Mouse (Mus musculus): ENCODE measurements at regions not wholly inside any gene's neighbourhood (a gene's known extent, or its start where the extent isn't known, plus 50 kb on each side); places are given as distances from the start of the nearest gene placed in this dataset.

DNA sequence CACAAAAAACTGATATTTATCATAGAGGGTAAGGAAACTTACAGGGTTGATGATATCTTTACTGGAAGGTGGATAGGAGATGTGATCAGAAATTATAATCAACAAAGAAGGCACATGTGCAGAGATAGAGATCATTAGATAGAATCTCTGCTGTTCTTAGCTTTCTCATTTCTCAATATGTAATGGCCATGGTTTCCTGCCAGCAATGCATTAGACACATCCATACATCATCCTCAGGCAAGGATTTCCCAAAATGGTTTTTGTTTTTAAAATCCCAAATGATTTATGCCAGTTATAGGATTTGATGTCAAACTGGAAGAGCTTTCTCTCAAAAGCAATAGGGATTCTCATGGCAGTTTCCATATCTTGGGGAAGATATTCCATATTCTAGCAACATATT is 52.0 kb upstream of the C030005K15Rik start:
- DNase-seq (ENCODE audit: low spot score in 2 of 2): no peak

DNA sequence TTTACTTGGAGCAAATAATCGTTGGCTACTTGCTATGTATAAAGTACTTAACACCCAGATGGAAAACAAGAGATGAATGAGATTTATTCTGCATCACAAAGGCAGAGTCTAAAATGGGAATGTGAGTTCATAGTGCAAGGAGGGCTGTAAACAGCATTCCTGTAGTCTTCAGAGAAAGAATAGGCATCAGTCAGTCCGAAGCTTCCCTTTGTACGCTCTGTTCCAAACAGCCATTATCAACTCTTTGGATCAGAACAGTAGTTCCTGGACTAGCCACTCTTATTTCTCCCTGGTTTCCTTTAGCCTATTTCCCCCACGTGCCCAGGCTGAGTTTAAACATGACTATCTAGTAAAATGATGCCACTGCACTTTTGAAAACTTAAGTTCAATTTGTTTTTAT is 52.8 kb upstream of the C030005K15Rik start:
- no peak for DNase-seq (ENCODE audit: low spot score in 2 of 2)

DNA sequence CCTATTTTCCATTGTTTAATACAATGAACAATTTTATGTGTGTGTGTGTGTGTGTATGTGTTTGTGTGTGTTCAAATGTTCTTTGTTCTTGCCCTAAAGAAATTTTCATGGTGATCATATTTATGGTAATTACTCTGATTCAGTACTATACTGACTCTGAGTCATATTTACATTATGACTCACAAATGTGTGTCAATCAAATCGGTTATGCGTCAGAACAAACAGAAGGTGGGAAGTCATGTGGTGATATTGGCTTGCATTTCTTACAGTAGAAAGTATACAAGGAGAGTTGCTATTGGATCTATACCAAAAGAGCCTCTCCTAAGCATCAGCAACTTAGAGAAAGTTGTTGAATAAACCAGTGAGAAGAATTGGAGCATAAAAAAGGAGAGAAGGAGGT is 67.2 kb upstream of the C030005K15Rik start:
- no peak for DNase-seq (ENCODE audit: low spot score in 2 of 2)

DNA sequence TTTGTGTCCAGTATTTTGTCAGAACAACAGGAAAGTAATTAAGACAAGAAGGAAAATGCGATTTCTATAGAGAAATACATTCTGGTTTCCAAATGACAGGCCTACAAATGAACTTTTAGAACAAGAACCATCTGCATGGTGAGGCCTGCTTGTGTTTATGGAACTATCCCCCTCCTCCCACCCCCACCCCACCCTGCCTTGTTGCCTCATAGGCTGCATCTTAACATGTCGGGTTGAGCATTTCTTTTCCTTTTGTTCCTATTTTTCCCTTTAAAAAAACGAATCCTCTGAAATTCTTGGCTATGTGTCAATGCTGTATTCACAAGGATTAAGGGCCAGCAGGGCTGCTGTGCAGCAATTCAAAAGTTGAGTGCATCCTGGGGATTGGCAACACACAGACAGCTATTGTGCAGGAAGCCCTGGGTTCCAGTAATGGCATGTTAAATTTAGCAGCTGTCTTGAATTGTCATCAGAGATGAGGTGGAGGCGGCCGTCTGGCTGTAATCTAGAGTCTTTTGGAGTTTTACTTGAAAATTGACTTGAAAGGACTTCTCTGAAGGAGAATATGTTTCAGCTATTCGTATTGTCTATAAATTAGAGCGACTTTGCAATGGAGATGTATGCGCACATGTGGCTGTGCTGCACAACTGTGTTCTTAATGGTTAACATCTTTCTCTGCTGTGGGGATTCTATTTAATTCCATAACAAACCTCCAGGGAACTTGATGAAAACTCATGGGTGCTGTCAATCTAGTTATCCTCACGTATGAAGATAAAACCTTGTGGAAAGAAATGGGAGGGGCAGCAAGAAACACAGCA is 75.1 kb upstream of the C030005K15Rik start:
- no peak for DNase-seq (ENCODE audit: low spot score in 2 of 2)

DNA sequence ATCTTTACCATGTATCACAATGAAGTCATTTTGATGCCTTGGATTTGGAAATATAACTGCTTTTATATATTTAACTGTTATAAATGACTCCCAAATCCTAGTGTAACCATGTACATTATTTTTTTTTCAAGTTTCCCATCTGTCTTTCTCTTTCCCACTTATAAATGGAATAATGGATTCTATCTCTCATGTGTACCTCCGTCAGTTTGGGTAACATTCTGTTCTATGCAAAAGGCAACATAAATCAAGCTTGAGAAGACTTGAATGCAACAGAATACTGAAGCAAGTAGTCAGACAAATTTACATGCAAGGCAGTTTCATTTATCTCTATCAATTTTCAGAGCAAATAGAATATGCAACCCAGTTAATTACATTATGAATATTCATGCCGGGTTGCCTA is 81.4 kb upstream of the C030005K15Rik start:
- DNase-seq (ENCODE audit: low spot score in 2 of 2): no peak

DNA sequence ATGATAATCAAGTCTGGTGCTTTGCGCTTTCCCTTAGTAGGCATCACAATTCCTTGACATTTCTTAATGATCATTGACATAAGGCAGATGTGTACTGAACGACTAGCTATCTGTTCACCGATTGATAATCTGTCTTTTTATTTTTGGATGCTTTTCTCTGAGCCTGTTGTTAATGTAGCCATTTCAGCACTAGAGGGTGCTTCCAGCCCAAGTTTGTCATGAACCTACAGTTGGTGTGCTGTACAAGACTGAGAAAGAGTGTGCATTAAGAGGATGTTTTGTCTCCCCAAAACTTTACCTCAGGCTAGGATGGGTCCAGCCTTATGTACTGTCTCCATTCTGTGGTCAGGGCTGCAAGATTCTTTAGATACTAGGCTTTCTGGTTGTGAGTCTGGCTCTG is 116.0 kb upstream of the C030005K15Rik start:
- no peak for DNase-seq (ENCODE audit: low spot score in 2 of 2)

DNA sequence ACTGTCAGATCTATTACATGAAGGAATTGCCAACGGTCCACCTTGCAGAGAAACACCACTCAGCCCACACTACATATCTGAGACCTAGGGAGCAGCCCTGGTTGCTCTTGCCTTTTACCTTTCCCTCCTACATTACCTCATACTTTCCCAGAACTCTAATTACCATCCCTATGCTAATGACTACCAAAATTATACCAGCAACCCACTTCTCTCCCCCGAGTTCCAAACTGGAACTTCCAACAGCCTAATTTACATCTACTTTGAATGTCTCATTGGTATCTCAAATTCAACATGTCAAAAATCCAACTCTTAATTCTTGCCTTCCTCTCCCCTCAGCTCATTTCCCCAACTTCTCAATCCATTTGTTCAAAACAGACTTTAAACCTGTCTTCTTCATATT is 124.9 kb upstream of the C030005K15Rik start:
- no peak for DNase-seq (ENCODE audit: low spot score in 2 of 2)

DNA sequence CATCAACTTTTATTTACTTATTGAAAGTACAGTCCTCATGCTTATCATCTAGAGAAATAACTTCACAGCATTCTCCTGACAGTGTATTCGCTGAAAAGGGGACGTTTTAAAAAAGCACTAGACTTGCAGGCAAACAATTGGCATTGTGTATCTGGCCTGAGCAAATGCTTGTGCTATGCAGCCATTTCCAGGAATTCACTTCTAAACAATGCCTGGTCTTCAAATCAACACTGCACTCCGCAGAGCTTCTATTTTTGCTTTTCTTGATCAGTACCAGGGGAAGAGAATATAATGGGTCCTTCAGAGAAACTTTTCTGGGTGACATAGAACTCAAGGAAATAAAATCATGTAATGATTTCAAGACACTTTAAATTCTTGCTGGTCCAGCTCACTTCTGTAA is 150.5 kb upstream of the C030005K15Rik start:
- no peak for DNase-seq (ENCODE audit: low spot score in 2 of 2)

DNA sequence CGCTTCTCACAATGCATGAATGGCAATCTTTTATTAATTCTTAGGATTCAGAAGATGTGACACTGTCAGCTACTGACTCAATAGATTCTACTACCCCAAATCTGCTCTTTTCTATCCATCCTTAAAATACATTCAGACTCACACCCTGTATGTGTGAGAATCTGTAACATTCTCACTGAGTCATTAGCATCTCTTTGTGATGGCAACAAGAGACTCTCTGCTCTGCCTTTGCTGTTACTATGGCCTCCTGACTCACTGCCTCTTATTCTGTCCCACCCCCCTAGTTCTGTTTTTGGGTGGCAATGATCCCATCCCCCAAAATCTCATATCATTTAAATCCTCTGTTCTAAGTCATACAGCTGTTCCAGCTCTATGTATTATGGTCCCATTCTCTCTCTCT is 159.5 kb upstream of the C030005K15Rik start:
- DNase-seq (ENCODE audit: low spot score in 2 of 2): no peak

DNA sequence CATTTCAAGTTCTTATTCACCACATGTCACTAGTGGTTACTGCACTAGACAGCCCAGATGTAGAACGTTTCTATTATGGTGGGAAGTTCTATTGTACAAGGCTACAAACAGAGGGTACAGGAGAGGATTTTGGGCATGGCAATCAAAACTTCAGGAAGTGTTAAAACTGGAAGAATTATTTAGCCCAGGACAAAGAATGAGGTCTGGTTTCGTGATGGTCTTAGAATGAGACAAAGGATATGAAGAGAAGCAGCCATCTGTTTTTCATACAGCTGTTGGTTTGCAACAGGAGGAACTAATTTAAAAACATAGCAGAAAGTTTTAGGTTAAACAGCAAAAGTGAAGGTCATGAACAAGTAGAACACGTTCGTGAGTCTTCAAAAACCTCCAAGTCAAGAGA is 179.2 kb upstream of the C030005K15Rik start:
- no peak for DNase-seq (ENCODE audit: low spot score in 2 of 2)

DNA sequence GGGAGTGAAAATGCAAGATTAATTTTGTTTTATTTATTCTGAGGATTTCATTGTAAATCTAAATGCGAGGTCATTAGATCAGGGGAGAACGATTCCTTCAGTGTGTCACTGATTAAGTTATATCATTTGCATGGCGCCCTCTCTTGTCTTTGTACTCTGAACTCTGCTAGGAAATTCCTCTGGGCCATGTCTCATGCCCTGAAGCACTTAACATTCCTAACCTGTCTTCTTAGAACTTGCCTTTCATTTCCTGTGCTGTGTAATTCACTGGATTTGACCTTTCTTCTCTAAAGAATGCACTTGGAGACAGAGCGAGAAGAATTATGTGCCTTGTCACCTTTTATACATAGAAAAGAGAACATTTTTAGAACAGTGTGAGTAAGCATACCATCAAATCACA is 199.0 kb upstream of the C030005K15Rik start:
- DNase-seq (ENCODE audit: low spot score in 2 of 2): no peak

DNA sequence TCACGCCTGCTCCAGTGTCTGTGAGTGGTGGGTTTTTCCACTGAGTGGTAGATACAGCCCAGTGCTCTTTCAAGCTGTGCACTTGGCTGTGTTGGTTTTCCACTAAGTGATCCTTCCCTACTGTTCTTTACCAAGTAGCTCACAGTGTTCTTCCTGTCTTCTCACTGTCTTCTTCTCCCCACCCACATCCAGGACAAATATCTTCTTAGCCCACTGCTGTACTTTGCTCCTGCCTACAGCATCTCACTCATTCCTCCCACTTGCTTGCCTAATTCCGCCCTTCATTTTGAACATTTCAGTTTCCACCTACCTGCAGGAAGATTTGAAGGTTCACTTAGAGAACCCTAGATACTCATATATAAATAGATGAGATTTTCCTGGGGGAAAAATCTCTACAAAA is 213.8 kb upstream of the C030005K15Rik start:
- DNase-seq (ENCODE audit: low spot score in 2 of 2): no peak

DNA sequence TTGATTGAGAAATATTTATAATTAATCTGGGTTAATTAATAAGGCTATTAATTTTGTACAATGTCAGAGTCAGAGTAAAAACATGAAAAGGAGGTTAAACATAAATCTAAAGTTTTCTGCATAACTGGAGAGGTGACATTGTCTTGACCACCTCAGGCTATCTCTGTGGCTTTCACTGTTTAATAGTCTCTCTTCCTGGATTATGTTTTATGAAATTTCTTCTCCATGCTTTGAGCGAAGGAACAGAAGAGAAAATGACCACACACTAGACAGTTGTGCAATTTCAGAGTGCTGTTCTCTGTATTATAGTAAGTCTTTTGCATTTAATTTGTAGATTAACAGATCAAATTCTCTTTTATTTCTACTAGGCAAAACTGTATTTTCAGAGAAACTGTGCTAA is 239.3 kb upstream of the C030005K15Rik start:
- DNase-seq (ENCODE audit: low spot score in 2 of 2): no peak

DNA sequence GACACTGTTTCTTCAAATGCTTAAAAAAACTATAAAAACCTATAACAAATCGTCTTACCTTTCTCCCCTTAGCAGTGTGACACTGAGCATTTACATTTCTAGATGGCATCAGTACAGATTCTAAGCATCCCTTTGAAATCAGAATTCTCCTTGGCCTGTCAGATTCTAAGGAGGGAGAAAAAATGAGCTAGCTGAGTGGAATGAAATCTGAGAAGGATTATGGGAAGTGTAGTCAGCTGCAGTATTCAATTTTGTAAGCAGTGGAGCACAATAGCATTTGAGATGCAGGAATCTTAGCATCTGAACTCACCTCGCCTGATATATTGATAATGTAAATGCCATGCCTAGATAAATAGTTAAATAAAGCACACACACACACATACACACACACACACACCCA is 240.4 kb upstream of the C030005K15Rik start:
- no peak for DNase-seq (ENCODE audit: low spot score in 2 of 2)

DNA sequence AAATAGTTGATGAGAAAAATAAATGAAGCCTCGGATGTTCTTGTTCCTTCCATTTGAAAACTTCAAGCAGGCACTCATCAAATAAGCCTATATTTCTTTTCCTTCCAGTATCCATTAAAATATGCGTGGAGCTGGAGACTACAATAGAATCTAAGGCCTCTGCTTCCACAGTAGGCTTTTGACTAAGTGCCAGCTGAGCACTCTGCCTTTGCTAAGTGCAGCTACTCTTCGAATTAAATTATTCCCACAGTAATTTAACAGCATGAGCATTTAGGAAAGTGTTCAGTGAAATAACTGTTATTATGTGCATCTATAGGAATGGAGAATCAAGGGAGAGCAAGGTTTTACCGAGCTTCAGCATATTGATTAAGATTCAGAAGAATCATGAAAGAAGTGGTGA is 280.5 kb upstream of the C030005K15Rik start:
- DNase-seq (ENCODE audit: low spot score in 2 of 2): no peak

DNA sequence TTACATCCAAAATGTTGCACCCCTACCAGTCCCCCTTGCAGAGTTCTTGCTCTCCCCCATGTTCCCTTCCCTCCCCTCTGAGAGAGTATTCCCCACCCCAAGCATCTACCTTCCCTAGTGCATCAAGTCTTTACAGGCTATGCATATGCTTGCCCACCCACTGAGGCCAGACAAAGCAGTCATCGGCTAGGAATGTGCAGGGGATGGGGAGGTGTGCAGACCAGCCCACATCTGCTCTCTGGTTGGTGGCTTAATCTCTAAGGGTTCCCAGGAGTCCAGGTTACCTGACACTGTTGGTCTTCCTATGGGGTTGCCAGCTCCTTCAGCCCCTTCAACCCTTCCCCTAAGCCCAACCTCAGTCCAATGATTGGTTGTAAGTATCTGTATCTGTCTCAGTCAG is 281.8 kb upstream of the C030005K15Rik start:
- DNase-seq (ENCODE audit: low spot score in 2 of 2): no peak

DNA sequence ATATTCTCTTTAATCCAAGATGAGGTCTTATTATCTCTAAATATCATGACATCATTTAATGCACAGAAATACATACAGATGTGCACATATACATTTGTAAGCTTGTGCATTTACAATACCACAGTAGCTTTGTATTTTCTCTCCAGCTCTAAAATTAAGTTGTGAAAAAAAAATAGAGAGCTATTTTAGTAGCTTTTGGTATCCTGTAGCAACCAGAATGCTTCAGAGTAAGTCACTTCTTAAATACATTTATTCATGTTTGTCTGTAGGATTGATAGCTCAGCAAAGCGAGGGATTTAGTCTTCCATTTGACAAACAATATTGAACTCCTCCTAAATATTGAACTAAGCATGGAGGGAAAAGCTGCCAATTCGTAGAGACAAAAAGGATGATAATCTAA is 286.4 kb upstream of the C030005K15Rik start:
- no peak for DNase-seq (ENCODE audit: low spot score in 2 of 2)

DNA sequence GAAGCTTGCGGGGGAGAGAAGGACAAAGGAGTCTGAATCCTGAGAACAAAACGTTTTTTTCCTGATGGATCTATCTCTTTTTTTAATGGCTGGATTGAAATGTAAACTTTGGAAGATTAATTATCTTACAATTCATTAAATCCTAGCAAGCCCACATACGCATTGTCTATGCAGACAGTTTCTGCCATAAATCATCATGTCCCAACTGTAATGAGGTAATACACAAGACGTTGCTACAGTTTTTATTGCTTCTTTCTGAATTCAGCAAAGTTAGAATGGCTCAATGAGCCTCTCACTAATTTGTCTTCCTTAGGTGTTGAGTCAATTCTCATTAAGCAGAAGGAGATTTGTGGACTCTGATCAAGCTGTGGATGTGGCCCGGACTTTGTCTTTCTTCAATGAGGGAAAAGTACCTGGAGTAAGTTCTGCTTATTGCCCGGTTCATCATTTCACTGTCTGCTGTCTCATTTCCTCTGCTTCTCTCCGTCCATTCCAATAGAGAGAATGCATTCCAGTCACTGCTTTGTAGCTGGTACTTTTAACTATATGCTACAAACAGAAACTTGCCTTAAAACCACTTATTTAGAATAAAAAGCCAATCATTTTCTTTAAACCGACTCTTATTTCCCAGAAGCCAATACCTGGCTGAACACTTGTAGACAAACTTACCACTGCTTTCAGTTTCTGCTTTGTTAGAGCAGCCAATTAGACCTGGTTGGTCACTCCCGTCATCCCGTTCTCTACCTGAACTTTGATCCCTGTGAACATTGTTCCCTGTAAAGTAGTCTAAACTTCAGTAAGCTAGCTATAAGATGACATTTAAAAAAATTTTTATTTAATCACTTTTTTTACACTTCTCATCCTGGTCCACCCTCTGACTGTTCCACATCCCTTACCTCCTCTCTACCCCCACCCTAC is 288.7 kb upstream of the C030005K15Rik start:
- no peak for DNase-seq (ENCODE audit: low spot score in 2 of 2)

DNA sequence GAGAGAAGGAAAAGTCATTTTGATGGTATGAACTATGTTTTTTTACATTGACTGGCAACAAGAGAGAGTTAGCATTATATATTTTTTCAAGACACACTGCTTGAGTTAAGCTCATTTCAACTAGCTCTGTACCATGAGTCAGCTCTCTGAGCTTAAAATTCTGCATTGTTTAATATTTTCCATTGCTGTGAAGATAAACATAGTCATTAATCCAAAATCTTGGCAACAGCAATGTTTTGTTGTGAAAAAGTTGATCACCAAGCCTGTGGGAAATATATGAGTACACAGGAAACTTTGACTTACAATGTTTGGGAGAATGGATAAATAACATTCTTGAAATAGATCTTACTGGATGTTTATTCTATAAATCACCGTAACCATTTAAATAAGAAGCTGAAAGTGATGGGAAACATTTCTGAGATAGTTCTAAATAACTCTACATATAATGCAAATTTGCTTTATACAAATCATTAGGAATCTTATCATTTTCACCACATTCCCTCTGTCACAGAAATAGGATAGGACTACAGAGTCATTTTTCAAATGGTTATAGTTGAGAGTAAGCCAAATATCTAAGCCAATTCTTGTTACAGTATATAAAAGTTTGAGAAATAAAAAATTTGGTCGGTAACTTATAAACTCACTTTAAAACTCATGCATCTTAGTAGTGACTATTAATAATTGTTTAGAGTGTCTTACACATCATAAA is 290.2 kb upstream of the C030005K15Rik start:
- no peak for DNase-seq (ENCODE audit: low spot score in 2 of 2)

DNA sequence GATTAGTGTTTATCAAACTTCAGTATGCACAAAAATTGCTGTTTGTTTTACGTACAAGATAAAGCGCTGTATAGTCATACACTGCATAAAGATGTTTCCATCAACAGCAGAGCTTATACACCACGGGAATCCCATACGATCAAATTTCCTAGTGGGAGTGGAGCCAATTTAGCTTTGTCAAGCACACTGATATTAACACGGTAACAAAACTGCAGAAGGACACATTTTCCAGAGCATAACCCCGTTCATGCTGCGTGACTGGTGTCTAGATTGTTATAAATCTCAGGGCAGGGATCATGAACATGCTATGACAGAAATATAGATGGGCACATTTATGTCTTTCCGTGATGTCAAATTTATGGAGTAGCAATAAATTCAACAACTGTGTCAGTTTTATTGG is 302.6 kb upstream of the C030005K15Rik start:
- no peak for DNase-seq (ENCODE audit: low spot score in 2 of 2)

DNA sequence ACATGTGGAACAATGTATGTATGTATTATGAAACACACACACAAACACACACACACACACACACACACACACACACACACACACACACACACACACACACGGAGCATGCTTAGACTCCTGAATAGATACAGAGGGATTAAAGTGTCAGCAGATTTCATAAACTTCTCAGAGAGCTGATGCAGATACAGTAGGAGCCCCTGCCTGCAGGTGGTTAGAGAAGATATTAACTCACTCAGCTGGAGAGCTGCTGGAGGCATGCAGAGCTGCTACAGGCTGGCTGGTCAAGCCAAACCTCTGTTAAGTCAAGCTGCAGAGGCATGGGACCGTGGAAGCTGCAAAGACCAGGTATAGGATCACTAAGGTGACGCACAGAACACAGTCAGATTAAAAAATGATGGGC is 303.1 kb upstream of the C030005K15Rik start:
- no peak for DNase-seq (ENCODE audit: low spot score in 2 of 2)

DNA sequence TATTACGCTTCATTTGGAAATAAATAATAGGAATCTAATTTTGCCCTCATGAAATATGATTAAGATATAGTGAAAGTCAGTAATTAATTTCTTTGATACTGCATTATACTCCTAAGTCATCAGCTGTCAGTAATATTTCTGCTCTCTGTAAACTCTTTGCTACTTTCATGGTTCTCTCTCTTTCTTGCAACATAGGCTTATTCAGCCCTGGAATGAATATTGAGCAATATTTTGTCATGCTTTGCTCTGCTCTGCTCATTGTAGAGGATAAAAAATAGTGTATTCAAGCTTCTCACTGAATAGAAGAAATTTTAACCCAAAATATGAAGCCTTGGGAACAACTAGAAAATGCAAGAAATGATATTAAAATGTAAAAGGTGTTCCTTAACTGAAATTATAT is 306.1 kb upstream of the C030005K15Rik start:
- no peak for DNase-seq (ENCODE audit: low spot score in 2 of 2)

All from spleen, postnatal 10 days (tissue).